Mouse (Mus musculus): ENCODE results near the gene Dcp1b. TPM values are rescaled to one million over a fixed set of nuclear protein-coding genes. Genes with fewer than 3 reads are reported as not detected.

Dcp1b gene
- polyA plus RNA-seq, 1 experiment from 2014 or later = 8.7 TPM

DNA sequence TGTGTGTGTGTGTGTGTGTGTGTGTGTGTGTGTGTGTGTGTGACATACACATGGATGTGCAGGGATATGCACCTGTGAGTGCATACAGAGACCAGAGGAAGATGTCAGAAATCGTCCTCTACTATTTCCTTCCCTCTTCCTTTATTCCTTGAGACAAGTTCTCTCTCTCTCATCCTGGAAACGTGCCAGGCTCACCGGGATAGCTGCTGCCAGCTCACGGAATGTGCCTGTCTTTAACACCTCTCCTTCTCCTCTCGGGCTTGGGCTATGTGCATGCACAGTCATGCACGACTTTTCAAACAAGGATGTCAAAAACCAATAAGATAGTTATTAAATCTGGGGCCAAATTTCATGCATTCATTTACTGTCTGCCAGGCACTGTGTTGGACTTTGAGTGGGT lies 12.6 kb downstream of the Dcp1b start:
- H3K36me3 ChIP-seq (ENCODE audit: control insufficient read depth, insufficient read depth) = peaks cover 12% of the 10 kb centered on the region; the same call in 1 of the 2 replicates
- 34% methylated on average over 6 of the region's 6 CpGs for WGBS
- H3K27ac ChIP-seq (ENCODE audit: low read length) = no peak overlapping the region
- peaks cover 44% of the 10 kb centered on the region for H3K4me1 ChIP-seq (ENCODE audit: control insufficient read depth, insufficient read depth, low read length)
- ATAC-seq (replicated peaks; ENCODE audit: extremely low read depth, insufficient read depth, low FRiP score) = no peak
- no peak overlapping the region for H3K9ac ChIP-seq (ENCODE audit: low read length)
- no peaks in the 10 kb centered on the region for H3K9me3 ChIP-seq (replicated peaks; ENCODE audit: control insufficient read depth, low read length)
- no peak overlapping the region for H3K4me2 ChIP-seq (ENCODE audit: low read depth, low read length)
- no peaks in the 10 kb centered on the region for H3K27me3 ChIP-seq (ENCODE audit: control insufficient read depth, insufficient read depth, low read length)
- no peak overlapping the region for H3K4me3 ChIP-seq (ENCODE audit: low read length)

DNA sequence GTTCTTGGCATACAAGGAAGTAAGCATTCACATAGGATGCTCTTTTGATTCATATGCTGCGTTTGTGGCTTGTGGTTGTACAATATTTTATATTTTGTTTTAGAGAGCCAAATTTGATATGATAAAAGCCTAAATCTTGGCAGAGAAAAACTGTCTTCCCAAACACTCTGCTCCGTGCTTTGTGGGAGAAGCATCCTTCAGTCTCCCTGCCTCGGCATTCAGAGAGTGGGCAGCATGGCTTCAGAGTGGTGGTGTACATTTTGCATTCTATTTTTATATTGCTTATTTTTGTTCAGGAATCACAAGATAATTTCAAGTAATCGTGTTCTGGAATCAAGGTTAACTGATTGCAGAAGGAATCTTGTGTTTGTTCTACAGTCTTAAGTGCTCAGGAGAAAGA lies 16.4 kb downstream of the Dcp1b start:
- 54% methylated on average over 4 of the region's 4 CpGs for WGBS
- Histone ChIP-seq H3K36me3 (ENCODE audit: control insufficient read depth, insufficient read depth) (peaks cover 13% of the 10 kb centered on the region; the same call in 1 of the 2 replicates), H3K27me3 (ENCODE audit: control insufficient read depth, insufficient read depth, low read length) (no peaks in the 10 kb centered on the region), H3K27ac (ENCODE audit: low read length) (peak overlapping the region; percentile 99), H3K4me1 (ENCODE audit: control insufficient read depth, insufficient read depth, low read length) (peaks cover 28% of the 10 kb centered on the region), H3K4me3 (ENCODE audit: low read length) (peak overlapping the region; percentile 70), H3K9ac (ENCODE audit: low read length) (peak overlapping the region; percentile 53), H3K4me2 (ENCODE audit: low read depth, low read length) (peak overlapping the region; percentile 66), H3K9me3 (replicated peaks; ENCODE audit: control insufficient read depth, low read length) (no peaks in the 10 kb centered on the region)
- ATAC-seq (replicated peaks; ENCODE audit: extremely low read depth, insufficient read depth, low FRiP score) = no peak

DNA sequence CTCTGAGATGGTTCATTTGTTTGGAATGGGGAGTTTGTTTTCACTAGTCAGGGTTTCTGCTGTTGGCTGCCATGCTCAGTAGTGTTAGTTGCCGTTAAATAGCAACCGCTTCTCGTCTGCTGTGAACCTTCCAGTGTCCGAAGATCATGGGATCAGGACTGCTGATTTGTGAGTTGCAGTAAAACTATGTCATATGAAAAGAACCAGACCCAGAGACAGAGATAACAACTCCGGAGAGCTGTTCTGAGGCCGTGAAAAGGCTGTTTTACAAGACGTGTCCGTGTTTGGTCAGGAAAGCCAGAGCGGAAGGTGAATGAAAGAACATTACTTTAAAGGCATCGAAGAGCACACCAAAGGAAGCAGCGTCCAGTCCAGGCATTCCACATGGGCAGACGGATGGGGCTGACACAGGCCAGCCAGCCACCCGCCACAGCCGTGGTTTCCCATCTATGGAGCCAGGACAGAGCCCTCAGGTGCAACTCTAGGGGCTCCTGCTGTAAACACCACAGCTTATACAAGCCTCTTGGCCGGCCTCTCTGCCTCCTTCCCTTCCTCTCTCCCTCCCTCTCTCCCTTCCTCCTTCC lies 18.6 kb downstream of the Dcp1b start:
- Histone ChIP-seq H3K27ac (ENCODE audit: low read length) (peak overlapping the region; percentile 99), H3K4me3 (ENCODE audit: low read length) (peak overlapping the region; percentile 70), H3K27me3 (ENCODE audit: control insufficient read depth, insufficient read depth, low read length) (no peaks in the 10 kb centered on the region), H3K4me1 (ENCODE audit: control insufficient read depth, insufficient read depth, low read length) (peaks cover 33% of the 10 kb centered on the region), H3K36me3 (ENCODE audit: control insufficient read depth, insufficient read depth) (0 out of 2 replicates have a peak, but pooled peaks cover 10% of the 10 kb centered on the region), H3K9ac (ENCODE audit: low read length) (peak overlapping the region; percentile 86), H3K9me3 (replicated peaks; ENCODE audit: control insufficient read depth, low read length) (no peaks in the 10 kb centered on the region), H3K4me2 (ENCODE audit: low read depth, low read length) (peak overlapping the region; percentile 66)
- ATAC-seq (replicated peaks; ENCODE audit: extremely low read depth, insufficient read depth, low FRiP score) = peak; percentile 45
- 30% methylated on average over 15 of the region's 15 CpGs for WGBS

- Histone ChIP-seq H3K27me3 (ENCODE audit: control insufficient read depth, insufficient read depth, low read length) (no peaks in the 10 kb centered on the region), H3K4me3 (ENCODE audit: low read length) (peak overlapping the region; percentile 70), H3K4me2 (ENCODE audit: low read depth, low read length) (peak overlapping the region; percentile 66), H3K9ac (ENCODE audit: low read length) (peak overlapping the region; percentile 86), H3K4me1 (ENCODE audit: control insufficient read depth, insufficient read depth, low read length) (peaks cover 37% of the 10 kb centered on the region), H3K9me3 (replicated peaks; ENCODE audit: control insufficient read depth, low read length) (no peaks in the 10 kb centered on the region), H3K36me3 (ENCODE audit: control insufficient read depth, insufficient read depth) (0 out of 2 replicates have a peak, but pooled peaks cover 10% of the 10 kb centered on the region), H3K27ac (ENCODE audit: low read length) (peak overlapping the region; percentile 99)
- no peak for ATAC-seq (replicated peaks; ENCODE audit: extremely low read depth, insufficient read depth, low FRiP score)
- WGBS = 36% methylated on average over 9 of the region's 9 CpGs
Measured at GRCm38 (mm10) chr6:119194161-119194560, 19.1 kb downstream of the Dcp1b start.

DNA sequence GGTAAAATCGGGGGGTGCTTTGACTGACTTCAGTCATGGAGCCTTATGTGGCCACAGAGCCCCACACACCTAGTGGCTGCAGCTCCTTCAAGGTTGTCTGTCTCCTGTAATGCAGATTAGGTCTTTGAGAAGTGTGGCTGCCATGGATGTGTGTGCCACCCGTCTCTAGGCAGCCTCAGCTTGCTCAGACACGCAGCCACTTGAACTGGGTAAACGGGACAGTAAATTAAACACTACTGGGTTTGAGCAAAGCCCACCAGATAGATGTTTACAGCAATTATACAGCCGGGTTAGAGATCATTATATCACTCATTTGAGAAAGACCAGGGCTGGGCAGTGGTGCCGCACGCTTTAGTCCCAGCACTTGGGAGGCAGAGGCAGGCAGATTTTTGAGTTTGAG lies 19.5 kb downstream of the Dcp1b start:
- whole genome bisulfite sequencing = 41% methylated on average over 7 of the region's 7 CpGs
- 0 out of 2 replicates have a peak, but pooled peaks cover 9% of the 10 kb centered on the region for H3K36me3 ChIP-seq (ENCODE audit: control insufficient read depth, insufficient read depth)
- peak overlapping the region; percentile 86 for H3K9ac ChIP-seq (ENCODE audit: low read length)
- no peak for ATAC-seq (replicated peaks; ENCODE audit: extremely low read depth, insufficient read depth, low FRiP score)
- no peaks in the 10 kb centered on the region for H3K27me3 ChIP-seq (ENCODE audit: control insufficient read depth, insufficient read depth, low read length)
- H3K27ac ChIP-seq (ENCODE audit: low read length) = peak overlapping the region; percentile 99
- no peaks in the 10 kb centered on the region for H3K9me3 ChIP-seq (replicated peaks; ENCODE audit: control insufficient read depth, low read length)
- H3K4me1 ChIP-seq (ENCODE audit: control insufficient read depth, insufficient read depth, low read length) = peaks cover 40% of the 10 kb centered on the region
- peak overlapping the region; percentile 66 for H3K4me2 ChIP-seq (ENCODE audit: low read depth, low read length)
- peak overlapping the region; percentile 70 for H3K4me3 ChIP-seq (ENCODE audit: low read length)

DNA sequence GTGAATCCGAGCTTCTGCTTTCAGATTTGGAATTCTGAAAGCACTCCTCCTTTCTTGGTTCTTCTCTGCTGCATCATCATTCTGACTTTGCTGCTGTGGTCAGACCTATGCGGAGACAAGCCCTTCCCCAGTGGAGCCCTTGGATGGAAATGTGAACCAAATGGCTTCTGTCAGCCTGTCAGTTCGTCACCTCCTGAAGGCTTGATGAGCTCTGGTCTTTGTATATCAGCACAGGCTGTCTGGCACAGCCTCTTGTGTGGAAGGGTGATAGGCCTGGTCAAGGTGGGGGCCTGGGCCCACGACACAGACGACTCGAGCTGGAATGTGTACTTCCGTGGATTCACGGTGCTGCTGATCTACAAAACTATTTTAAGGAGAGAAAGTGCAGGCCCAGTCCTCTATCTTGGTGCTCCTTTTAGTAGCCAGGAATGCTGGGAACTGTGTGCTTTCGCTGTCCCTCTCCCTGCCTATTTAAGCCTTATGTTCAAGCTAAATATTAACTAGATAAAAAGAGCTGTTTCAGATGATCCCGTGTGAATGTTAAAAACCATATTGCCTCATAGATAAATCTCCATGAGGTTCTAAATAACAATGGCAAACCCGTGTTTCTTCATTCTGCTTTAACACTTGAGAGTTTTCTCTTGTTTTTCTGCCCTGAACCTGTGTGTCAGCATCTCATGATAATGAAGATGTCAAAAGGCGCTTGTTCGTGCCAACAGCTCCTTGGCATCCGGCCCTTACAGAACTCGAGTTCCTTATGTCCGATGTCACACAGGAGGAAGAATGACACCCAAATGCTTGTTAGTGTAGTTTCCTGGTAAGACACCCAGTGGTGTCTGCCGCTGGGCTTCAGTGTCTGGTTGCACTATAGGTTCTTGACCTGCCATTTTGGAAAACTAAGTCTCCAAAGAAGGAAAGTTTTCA lies 21.6 kb downstream of the Dcp1b start, which contains the start of gene Cacna1c:
TSS of gene Cacna1c (minus strand) at position 37 of the 924 bp plus-strand sequence.
- ATAC-seq (replicated peaks; ENCODE audit: extremely low read depth, insufficient read depth, low FRiP score) = peak; percentile 93
- Histone ChIP-seq H3K9me3 (replicated peaks; ENCODE audit: control insufficient read depth, low read length) (no peaks in the 10 kb centered on the region), H3K4me2 (ENCODE audit: low read depth, low read length) (peak within 1 kb of the TSS; percentile 66), H3K27me3 (ENCODE audit: control insufficient read depth, insufficient read depth, low read length) (no peaks in the 10 kb centered on the region), H3K4me1 (ENCODE audit: control insufficient read depth, insufficient read depth, low read length) (peaks cover 43% of the 10 kb centered on the region), H3K27ac (ENCODE audit: low read length) (peak within 1 kb of the TSS; percentile 99), H3K9ac (ENCODE audit: low read length) (peak within 1 kb of the TSS; percentile 86), H3K36me3 (ENCODE audit: control insufficient read depth, insufficient read depth) (0 out of 2 replicates have a peak, but pooled peaks cover 5% of the 10 kb centered on the region), H3K4me3 (ENCODE audit: low read length) (peak within 1 kb of the TSS; percentile 70)
- 20% methylated on average over 17 of the region's 17 CpGs for WGBS

DNA sequence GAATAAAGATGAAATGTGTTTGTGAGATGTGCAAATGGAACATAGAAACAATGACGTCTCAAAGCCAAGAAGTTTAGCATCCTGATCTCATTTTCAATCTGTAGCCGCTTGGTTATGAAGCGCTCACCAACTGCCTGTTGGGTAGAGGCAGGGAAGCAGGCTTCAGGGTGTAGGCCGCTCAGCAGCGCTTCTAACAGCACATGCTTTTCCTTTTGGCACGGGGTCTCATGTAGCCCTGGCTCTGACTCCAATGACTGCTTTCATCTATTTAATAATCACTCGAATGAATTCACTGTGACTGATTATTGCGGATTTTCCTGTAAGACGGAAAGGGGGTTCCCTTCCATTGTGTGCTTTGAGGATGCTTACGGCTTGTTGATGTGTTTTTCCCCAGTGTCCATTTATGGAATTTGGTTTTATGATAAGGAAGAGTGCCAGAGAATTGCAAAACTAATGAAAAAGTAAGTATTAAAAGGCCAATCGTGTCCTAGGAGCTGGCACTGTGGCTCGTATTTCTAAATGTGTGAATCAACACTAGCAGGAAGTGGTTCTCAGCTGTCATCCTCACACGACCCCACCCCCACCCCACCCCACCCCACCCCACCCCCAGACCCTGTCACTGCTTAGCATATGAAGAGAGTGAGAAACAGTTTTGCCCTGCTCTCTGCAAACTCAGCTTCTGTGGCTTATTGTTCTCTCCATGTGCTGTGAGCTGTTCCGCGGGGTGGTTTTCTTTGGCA lies 23.7 kb downstream of the Dcp1b start:
- whole genome bisulfite sequencing = 56% methylated on average over 15 of the region's 15 CpGs
- Histone ChIP-seq H3K27ac (ENCODE audit: low read length) (no peak overlapping the region), H3K4me3 (ENCODE audit: low read length) (no peak overlapping the region), H3K36me3 (ENCODE audit: control insufficient read depth, insufficient read depth) (no peaks in the 10 kb centered on the region), H3K9me3 (replicated peaks; ENCODE audit: control insufficient read depth, low read length) (no peaks in the 10 kb centered on the region), H3K4me2 (ENCODE audit: low read depth, low read length) (no peak overlapping the region), H3K27me3 (ENCODE audit: control insufficient read depth, insufficient read depth, low read length) (no peaks in the 10 kb centered on the region), H3K4me1 (ENCODE audit: control insufficient read depth, insufficient read depth, low read length) (peaks cover 50% of the 10 kb centered on the region), H3K9ac (ENCODE audit: low read length) (no peak overlapping the region)
- no peak for ATAC-seq (replicated peaks; ENCODE audit: extremely low read depth, insufficient read depth, low FRiP score)

DNA sequence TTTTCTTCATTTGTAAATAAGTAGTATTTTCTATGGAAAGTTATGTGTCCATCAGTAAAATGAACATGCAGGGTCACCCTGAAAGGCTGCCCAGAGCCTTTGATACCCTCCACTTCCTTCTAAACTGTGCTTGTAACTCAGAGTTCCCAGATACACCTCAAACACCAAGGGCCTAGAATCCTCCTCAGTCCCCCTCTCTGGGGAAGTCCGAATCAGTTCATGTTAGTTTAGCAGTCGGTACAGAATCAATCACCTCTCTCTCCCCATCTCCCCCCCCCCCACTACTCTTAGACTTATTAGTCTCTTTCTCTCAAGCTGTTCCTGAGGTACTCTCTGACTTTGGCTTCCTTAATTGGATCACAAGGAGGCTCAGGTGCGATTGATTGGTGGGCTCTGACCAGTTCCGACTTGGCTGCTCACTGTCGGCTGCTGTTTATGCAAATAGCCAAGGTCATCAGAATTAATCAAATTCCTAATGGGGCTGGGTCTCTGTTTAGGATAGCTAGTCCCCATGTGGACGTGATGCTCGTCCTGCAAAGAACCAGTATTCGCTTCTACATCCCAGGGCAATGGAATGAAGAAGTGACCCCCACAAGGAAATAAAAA lies 24.3 kb downstream of the Dcp1b start:
- H3K36me3 ChIP-seq (ENCODE audit: control insufficient read depth, insufficient read depth) = no peaks in the 10 kb centered on the region
- WGBS = 59% methylated on average over 8 of the region's 8 CpGs

More for the DNA sequence above, 24.3 kb downstream of the Dcp1b start:
- ATAC-seq (replicated peaks; ENCODE audit: extremely low read depth, insufficient read depth, low FRiP score) = no peak
- no peaks in the 10 kb centered on the region for H3K9me3 ChIP-seq (replicated peaks; ENCODE audit: control insufficient read depth, low read length)
- no peak overlapping the region for H3K27ac ChIP-seq (ENCODE audit: low read length)
- no peak overlapping the region for H3K9ac ChIP-seq (ENCODE audit: low read length)
- peaks cover 54% of the 10 kb centered on the region for H3K4me1 ChIP-seq (ENCODE audit: control insufficient read depth, insufficient read depth, low read length)
- no peak overlapping the region for H3K4me3 ChIP-seq (ENCODE audit: low read length)
- no peak overlapping the region for H3K4me2 ChIP-seq (ENCODE audit: low read depth, low read length)
- no peaks in the 10 kb centered on the region for H3K27me3 ChIP-seq (ENCODE audit: control insufficient read depth, insufficient read depth, low read length)
